Mouse (Mus musculus) liver, embryonic 12.5 days (tissue): Measurements from ENCODE around the gene Efna2. TPM values are rescaled to one million over a fixed set of nuclear protein-coding genes. Genes with fewer than 3 reads are reported as not detected.

Experiments used
- ATAC-seq: fragments of 200-750 bp; cut with Nextera tagmentation; 2 replicates; pipeline ENCODE4 v1.8.0; 2017; ENCODE audit warnings: moderate number of reproducible peaks, mild to moderate bottlenecking, moderate library complexity
- H3K27ac ChIP-seq: fragments of 300-500 bp; sonication (generic); 2 replicates; pipeline ENCODE4 v1.5.1; 2016; ENCODE audit warnings: mild to moderate bottlenecking
- H3K27me3 ChIP-seq: fragments of 300-500 bp; sonication (generic); replicated peaks from 2 replicates; pipeline ENCODE4 v1.6.1; 2016; ENCODE audit warnings: mild to moderate bottlenecking, moderate library complexity
- H3K36me3 ChIP-seq: fragments of 300-500 bp; sonication (generic); 2 replicates; pipeline ENCODE4 v1.6.1; 2016; ENCODE audit warnings: mild to moderate bottlenecking, moderate library complexity
- H3K4me1 ChIP-seq: fragments of 300-500 bp; sonication (generic); 2 replicates; pipeline ENCODE4 v1.6.1; 2016
- H3K4me2 ChIP-seq: fragments of 300-500 bp; sonication (generic); 2 replicates; pipeline ENCODE4 v1.6.1; 2016; ENCODE audit warnings: mild to moderate bottlenecking, moderate library complexity
- H3K4me3 ChIP-seq: fragments of 300-500 bp; sonication (generic); 2 replicates; pipeline ENCODE4 v1.5.1; 2016; ENCODE audit warnings: mild to moderate bottlenecking, moderate library complexity
- H3K9ac ChIP-seq: fragments of 300-500 bp; sonication (generic); 2 replicates; pipeline ENCODE4 v1.6.1; 2016; ENCODE audit warnings: mild to moderate bottlenecking, moderate library complexity
- H3K9me3 ChIP-seq: fragments of 300-500 bp; sonication (generic); replicated peaks from 2 replicates; pipeline ENCODE4 v1.6.1; 2016; ENCODE audit warnings: mild to moderate bottlenecking, moderate library complexity
- WGBS: fragments of 180-500 bp; shearing (Covaris S2); methylation state at CpG from one replicate; pipeline ENCODE4 v1.1.7; 2016; ENCODE audit not compliant: insufficient replicate concordance; 5-methylcytosine and 5-hydroxymethylcytosine counted together
- polyA plus RNA-seq: library from polyadenylated mRNA; unstranded; fragments of >200 nt; fragmentation: Nextera tagmentation; extraction: Ambion mirVana; gene quantifications from 2 replicates; pipeline ENCODE4 v1.2.1, GENCODE M21; 2016

Efna2 gene
- polyA plus RNA-seq, 1 experiment from 2014 or later = 3.1 TPM

GRCm38 (mm10) chr10:80236145-80236825 is 57.0 kb downstream of the Efna2 start:
- WGBS = 87% methylated on average over 13 of the region's 13 CpGs
- no peak overlapping the region for H3K9ac ChIP-seq
- H3K4me3 ChIP-seq = no peak overlapping the region
- no peak overlapping the region for H3K4me2 ChIP-seq
- H3K27me3 ChIP-seq = no peaks in the 10 kb centered on the region
- H3K27ac ChIP-seq = no peak overlapping the region
- ATAC-seq = no peak
- peaks cover 100% of the 10 kb centered on the region for H3K36me3 ChIP-seq
- peaks cover 13% of the 10 kb centered on the region; the same call in 1 of the 2 replicates for H3K4me1 ChIP-seq
- no peaks in the 10 kb centered on the region for H3K9me3 ChIP-seq

GRCm38 (mm10) chr10:80237020-80237419 is 57.7 kb downstream of the Efna2 start:
- Histone ChIP-seq H3K27me3 (no peaks in the 10 kb centered on the region), H3K4me1 (peaks cover 18% of the 10 kb centered on the region), H3K4me3 (no peak overlapping the region), H3K9me3 (no peaks in the 10 kb centered on the region), H3K9ac (no peak overlapping the region), H3K36me3 (peaks cover 100% of the 10 kb centered on the region), H3K27ac (no peak overlapping the region), H3K4me2 (no peak overlapping the region)
- 73% methylated on average over 4 of the region's 4 CpGs for WGBS
- ATAC-seq = no peak

- no peak overlapping the region for H3K9ac ChIP-seq
- WGBS = 82% methylated on average over 3 of the region's 3 CpGs
- no peak for ATAC-seq
Observed at GRCm38 (mm10) chr10:80238306-80238705, 59.0 kb downstream of the Efna2 start.

More at GRCm38 (mm10) chr10:80238306-80238705, 59.0 kb downstream of the Efna2 start:
- Histone ChIP-seq H3K36me3 (peaks cover 100% of the 10 kb centered on the region), H3K4me1 (peaks cover 11% of the 10 kb centered on the region; the same call in 1 of the 2 replicates), H3K27ac (no peak overlapping the region), H3K27me3 (no peaks in the 10 kb centered on the region), H3K4me3 (no peak overlapping the region), H3K9me3 (no peaks in the 10 kb centered on the region), H3K4me2 (no peak overlapping the region)

Other genes with a start within 250 kb of the Efna2 start
- 99.9 and 114 TPM in 2 replicates for gene Wdr18, start 219.3 kb upstream of the Efna2 start, polyA plus RNA-seq
- 0.14 TPM in 2 replicates for gene Grin3b, start 208.8 kb upstream of the Efna2 start, polyA plus RNA-seq
- 17.2 and 17.5 TPM in 2 replicates for gene Tmem259, start 195.2 kb upstream of the Efna2 start, polyA plus RNA-seq
- 68.2 and 75.4 TPM in 2 replicates for gene Cnn2, start 190.9 kb upstream of the Efna2 start, polyA plus RNA-seq
- gene Abca7, start 183.0 kb upstream of the Efna2 start, polyA plus RNA-seq = 10.5 and 12.1 TPM in 2 replicates
- 22.3 and 22.8 TPM in 2 replicates for gene Arhgap45, start 162.8 kb upstream of the Efna2 start, polyA plus RNA-seq
- 142 and 147 TPM in 2 replicates for gene Polr2e, start 139.7 kb upstream of the Efna2 start, polyA plus RNA-seq
- 682 and 685 TPM in 2 replicates for gene Gpx4, start 132.3 kb upstream of the Efna2 start, polyA plus RNA-seq
- gene Sbno2, start 73.9 kb upstream of the Efna2 start, polyA plus RNA-seq = 15.0 and 15.4 TPM in 2 replicates
- gene Stk11, start 63.7 kb upstream of the Efna2 start, polyA plus RNA-seq = 18.6 and 19.8 TPM in 2 replicates
- 393 and 419 TPM in 2 replicates for gene Atp5d, start 40.9 kb upstream of the Efna2 start, polyA plus RNA-seq
- gene Cbarp, start 38.6 kb upstream of the Efna2 start, polyA plus RNA-seq = 0.94 and 0.96 TPM in 2 replicates
- gene Midn, start 31.2 kb upstream of the Efna2 start, polyA plus RNA-seq = 5.7 and 6.3 TPM in 2 replicates
- gene Cirbp, start 13.5 kb upstream of the Efna2 start, polyA plus RNA-seq = 22.1 and 27.3 TPM in 2 replicates
- gene 1600002K03Rik, start 6.5 kb upstream of the Efna2 start, polyA plus RNA-seq = 14.0 and 16.4 TPM in 2 replicates
- 33.5 and 35.1 TPM in 2 replicates for gene Mum1, start 47.0 kb downstream of the Efna2 start, polyA plus RNA-seq
- gene Ndufs7, start 69.6 kb downstream of the Efna2 start, polyA plus RNA-seq = 296 and 312 TPM in 2 replicates
- 43.0 and 50.0 TPM in 2 replicates for gene Gamt, start 81.5 kb downstream of the Efna2 start, polyA plus RNA-seq
- gene Dazap1, start 82.0 kb downstream of the Efna2 start, polyA plus RNA-seq = 44.3 and 45.9 TPM in 2 replicates
- 872 and 920 TPM in 2 replicates for gene Rps15, start 113.0 kb downstream of the Efna2 start, polyA plus RNA-seq
- gene Apc2, start 116.5 kb downstream of the Efna2 start, polyA plus RNA-seq = 0.17 and 0.22 TPM in 2 replicates
- 46.0 and 46.7 TPM in 2 replicates for gene 2310011J03Rik, start 141.1 kb downstream of the Efna2 start, polyA plus RNA-seq
- gene Pcsk4, start 150.0 kb downstream of the Efna2 start, polyA plus RNA-seq = 6.9 and 7.2 TPM in 2 replicates
- 61.4 and 61.6 TPM in 2 replicates for gene Reep6, start 150.5 kb downstream of the Efna2 start, polyA plus RNA-seq
- 2.4 and 2.9 TPM in 2 replicates for gene Adamtsl5, start 168.9 kb downstream of the Efna2 start, polyA plus RNA-seq
- gene Plk5, start 177.0 kb downstream of the Efna2 start, polyA plus RNA-seq = 0.06 and 0.10 TPM in 2 replicates
- gene Mex3d, start 208.2 kb downstream of the Efna2 start, polyA plus RNA-seq = 2.1 TPM in 2 replicates
- 134 and 140 TPM in 2 replicates for gene Mbd3, start 220.1 kb downstream of the Efna2 start, polyA plus RNA-seq
- 594 and 628 TPM in 2 replicates for gene Uqcr11, start 227.3 kb downstream of the Efna2 start, polyA plus RNA-seq